Mouse (Mus musculus) liver, postnatal 0 days (tissue): ENCODE measurements at regions not wholly inside any gene's neighbourhood (a gene's known extent, or its start where the extent isn't known, plus 50 kb on each side); places are given as distances from the start of the nearest gene placed in this dataset.

ENCODE experiments used
- ATAC-seq: fragments of 200-750 bp; cut with Nextera tagmentation; 2 replicates; pipeline ENCODE4 v1.8.0; 2017; ENCODE audit warnings: mild to moderate bottlenecking, moderate library complexity
- DNase-seq: peaks from one replicate; pipeline ENCODE4 v3.0.0-alpha.2; 2016
- H3K27ac ChIP-seq: fragments of 300-500 bp; sonication (generic); 2 replicates; pipeline ENCODE4 v1.5.1; 2014; ENCODE audit warnings: antibody characterized with exemption, moderate library complexity, mild to moderate bottlenecking, low read depth
- H3K27me3 ChIP-seq: fragments of 300-500 bp; sonication (generic); 2 replicates; pipeline ENCODE4 v1.6.1; 2014; ENCODE audit warnings: low read length, control low read depth, mixed read lengths; ENCODE audit not compliant: insufficient read depth
- H3K36me3 ChIP-seq: fragments of 300-500 bp; sonication (generic); replicated peaks from 2 replicates; pipeline ENCODE4 v1.6.1; 2014; ENCODE audit warnings: mild to moderate bottlenecking, control low read depth, low read length, moderate library complexity, mixed read lengths; ENCODE audit not compliant: insufficient read depth
- H3K4me1 ChIP-seq: fragments of 300-500 bp; sonication (generic); 2 replicates; pipeline ENCODE4 v1.6.1; 2014; ENCODE audit warnings: antibody characterized with exemption, mild to moderate bottlenecking, control low read depth; ENCODE audit not compliant: insufficient read depth
- H3K4me2 ChIP-seq: fragments of 300-500 bp; sonication (generic); 2 replicates; pipeline ENCODE4 v1.6.1; 2014; ENCODE audit warnings: low read depth, mild to moderate bottlenecking, low read length, moderate library complexity, mixed read lengths
- H3K4me3 ChIP-seq: fragments of 300-500 bp; sonication (generic); 2 replicates; pipeline ENCODE4 v1.5.1; 2014; ENCODE audit warnings: low read depth, low read length
- H3K9ac ChIP-seq: fragments of 300-500 bp; sonication (generic); replicated peaks from 2 replicates; pipeline ENCODE4 v1.6.1; 2014; ENCODE audit warnings: mild to moderate bottlenecking, moderate library complexity
- H3K9me3 ChIP-seq: fragments of 300-500 bp; sonication (generic); 2 replicates; pipeline ENCODE4 v1.6.1; 2016; ENCODE audit warnings: mild to moderate bottlenecking, control low read depth, low read length, mixed read lengths
- CTCF ChIP-seq: sonication (generic); IDR thresholded peaks from 2 replicates; pipeline ENCODE4 v1.5.1; 2016; ENCODE audit warnings: antibody characterized with exemption, low read depth
- EP300 ChIP-seq: IDR thresholded peaks from 2 replicates; pipeline ENCODE4 v1.6.1; 2016; ENCODE audit warnings: antibody characterized with exemption, low read depth, mild to moderate bottlenecking
- WGBS: fragments of 180-500 bp; shearing (Covaris S2); extraction: QIAGEN DNeasy Blood & Tissue Kit; methylation state at CpG from one replicate; pipeline ENCODE4 v1.1.7; 2014; ENCODE audit not compliant: insufficient replicate concordance; 5-methylcytosine and 5-hydroxymethylcytosine counted together

GRCm38 (mm10) chr16:55555224-55555623, 257.4 kb upstream of the Zpld1 start:
- no peak overlapping the region for H3K27ac ChIP-seq
- 24% methylated on average over 6 of the region's 6 CpGs for WGBS
- no peaks in the 10 kb centered on the region for H3K9me3 ChIP-seq
- H3K4me1 ChIP-seq = no peaks in the 10 kb centered on the region
- no peak overlapping the region for H3K4me3 ChIP-seq
- DNase-seq = peak; percentile 31
- ATAC-seq = peak; percentile 60
- no peaks in the 10 kb centered on the region for H3K27me3 ChIP-seq
- no peak overlapping the region for H3K4me2 ChIP-seq
- TF ChIP-seq EP300 (no peak; the same call in 1 of the 2 replicates), CTCF (no peak)
- no peaks in the 10 kb centered on the region for H3K36me3 ChIP-seq
- H3K9ac ChIP-seq = no peak overlapping the region

DNA sequence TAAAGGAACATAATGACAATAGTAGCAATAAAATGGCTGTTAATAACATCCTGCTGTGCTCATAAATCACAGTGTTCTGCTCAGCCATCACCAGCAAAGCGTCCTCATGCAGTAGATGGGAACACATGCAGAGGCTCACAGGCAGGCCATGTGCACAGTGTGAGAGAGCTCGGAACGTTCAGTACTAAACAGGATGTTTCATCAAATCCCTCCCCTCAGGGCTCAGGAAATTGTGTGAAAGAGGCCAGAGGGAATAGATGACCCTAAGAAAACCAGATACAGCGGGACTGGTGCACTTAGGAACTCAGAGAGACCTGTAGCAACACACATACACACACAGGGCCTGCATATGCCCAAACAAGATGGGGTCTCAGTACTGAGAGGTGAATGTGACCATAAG, 256.1 kb upstream of the Zpld1 start:
- WGBS = 53% methylated on average over 4 of the region's 4 CpGs

DNA sequence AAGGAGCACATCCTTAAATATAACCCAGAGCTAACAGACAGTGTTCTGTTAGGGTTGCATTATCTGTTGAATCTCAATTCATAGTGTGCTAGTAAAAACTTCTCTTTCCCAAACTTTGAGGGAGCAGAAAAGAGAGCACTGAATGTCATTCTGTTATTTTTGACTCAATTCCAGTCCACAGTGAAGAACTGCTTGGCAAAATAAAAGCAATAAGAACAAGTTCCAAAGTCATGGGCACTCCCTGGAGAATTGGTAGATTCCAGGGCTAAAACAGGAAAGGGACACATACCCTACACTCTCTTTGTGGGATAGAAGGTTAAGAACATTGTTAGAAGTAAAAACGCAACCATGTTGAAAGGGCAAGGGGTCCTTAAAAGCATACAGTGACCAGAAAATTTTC, 253.6 kb upstream of the Zpld1 start:
- H3K27me3 ChIP-seq = no peaks in the 10 kb centered on the region
- H3K4me2 ChIP-seq = no peak overlapping the region
- no peak for DNase-seq
- ATAC-seq = no peak
- TF ChIP-seq CTCF = no peak
- no peak for TF ChIP-seq EP300
- H3K36me3 ChIP-seq = no peaks in the 10 kb centered on the region
- H3K4me1 ChIP-seq = no peaks in the 10 kb centered on the region
- no peak overlapping the region for H3K9ac ChIP-seq
- H3K4me3 ChIP-seq = no peak overlapping the region
- no peak overlapping the region for H3K27ac ChIP-seq
- no peaks in the 10 kb centered on the region for H3K9me3 ChIP-seq
- WGBS = 81% methylated on average over 1 of the region's 1 CpGs

More for the DNA sequence above, 256.1 kb upstream of the Zpld1 start:
- Histone ChIP-seq H3K4me1 (no peaks in the 10 kb centered on the region), H3K27ac (no peak overlapping the region), H3K9ac (no peak overlapping the region), H3K4me3 (no peak overlapping the region), H3K4me2 (no peak overlapping the region), H3K27me3 (no peaks in the 10 kb centered on the region), H3K36me3 (no peaks in the 10 kb centered on the region), H3K9me3 (no peaks in the 10 kb centered on the region)
- TF ChIP-seq EP300 (peak; percentile 46), CTCF (no peak)
- 0 out of 2 replicates have a peak, but pooled peaks have one; percentile 40 for ATAC-seq
- DNase-seq = no peak

- H3K27me3 ChIP-seq = no peaks in the 10 kb centered on the region
- H3K4me1 ChIP-seq = no peaks in the 10 kb centered on the region
- no peaks in the 10 kb centered on the region for H3K9me3 ChIP-seq
- no peak overlapping the region for H3K4me3 ChIP-seq
- WGBS = 56% methylated on average over 4 of the region's 4 CpGs
- H3K27ac ChIP-seq = no peak overlapping the region
- no peaks in the 10 kb centered on the region for H3K36me3 ChIP-seq
- H3K4me2 ChIP-seq = no peak overlapping the region
- H3K9ac ChIP-seq = no peak overlapping the region
- TF ChIP-seq CTCF = no peak
- ATAC-seq = peak; percentile 56
- no peak for DNase-seq
Measured at GRCm38 (mm10) chr16:55550649-55551312, 253.0 kb upstream of the Zpld1 start.

- ATAC-seq (no peak), DNase-seq (no peak)
- Histone ChIP-seq H3K9me3 (no peaks in the 10 kb centered on the region), H3K4me1 (no peaks in the 10 kb centered on the region), H3K36me3 (no peaks in the 10 kb centered on the region), H3K27ac (no peak overlapping the region), H3K27me3 (no peaks in the 10 kb centered on the region), H3K4me2 (no peak overlapping the region), H3K9ac (no peak overlapping the region), H3K4me3 (no peak overlapping the region)
- TF ChIP-seq EP300 (no peak), CTCF (no peak)
- WGBS = 84% methylated on average over 2 of the region's 2 CpGs
Measured at GRCm38 (mm10) chr16:55547095-55547494, 249.3 kb upstream of the Zpld1 start.

DNA sequence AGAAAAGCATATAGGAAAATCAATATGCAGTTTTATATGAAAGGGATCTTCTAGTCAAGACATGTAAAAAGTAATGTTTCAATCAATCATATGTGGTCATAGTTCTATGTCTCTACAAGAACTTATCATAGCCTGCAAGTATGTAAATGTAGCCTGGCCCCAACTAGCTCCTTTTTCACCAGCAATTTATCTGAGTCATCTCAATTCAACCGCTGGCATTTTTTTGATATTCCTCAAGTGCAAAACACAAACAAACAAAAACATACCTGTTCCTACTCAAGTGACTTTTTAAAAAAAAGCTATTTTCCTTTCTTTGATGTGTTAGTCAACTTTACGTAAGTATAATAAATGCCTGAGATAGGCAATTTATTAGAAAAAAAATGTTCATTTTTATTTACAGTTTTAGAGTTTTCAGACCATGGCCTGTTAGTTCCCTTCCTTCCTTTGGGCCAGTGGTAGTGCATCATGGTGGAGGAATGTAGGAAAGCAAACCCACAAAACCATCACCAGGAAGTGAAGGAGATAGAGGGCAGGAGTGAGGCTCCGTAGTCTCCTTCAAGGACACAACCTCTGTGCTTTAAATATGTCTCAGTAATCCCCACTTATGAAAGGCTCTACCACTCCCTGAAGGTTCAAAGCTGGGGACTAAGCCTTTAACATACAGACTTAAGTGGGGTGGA, 242.7 kb upstream of the Zpld1 start:
- H3K27ac ChIP-seq = no peak overlapping the region

More for the DNA sequence above, 242.7 kb upstream of the Zpld1 start:
- Histone ChIP-seq H3K4me2 (no peak overlapping the region), H3K27me3 (no peaks in the 10 kb centered on the region), H3K4me3 (no peak overlapping the region), H3K36me3 (no peaks in the 10 kb centered on the region), H3K9me3 (no peaks in the 10 kb centered on the region), H3K9ac (no peak overlapping the region), H3K4me1 (no peaks in the 10 kb centered on the region)
- 65% methylated on average over 3 of the region's 3 CpGs for WGBS
- ATAC-seq = no peak
- TF ChIP-seq EP300 (no peak), CTCF (no peak)
- no peak for DNase-seq
